Mouse (Mus musculus) spleen, adult 2 months (tissue): ENCODE measurements around the gene Gm17175. TPM values are rescaled to one million over a fixed set of nuclear protein-coding genes. Genes with fewer than 3 reads are reported as not detected.
"Not testable (repeated sequence)": the region's sequence is repeated elsewhere in the genome, so short reads cannot be mapped to it uniquely, and the experiment has no call there.

Experiments
- DNase-seq, 2 experiments: peaks; one replicate each; pipeline versions ENCODE4 v3.0.0 to v3.0.0-alpha.2; 2012 to 2021; ENCODE audit warnings: low spot score in 2 of 2, low read depth in 1 of 2
- H3K27ac ChIP-seq: fragments of 200-500 bp; 2 replicates; pipeline ENCODE4 v1.5.1; 2012; ENCODE audit warnings: low read length, inconsistent platforms; ENCODE audit not compliant: insufficient read depth
- H3K27me3 ChIP-seq: fragments of 200-500 bp; 2 replicates; pipeline ENCODE4 v1.6.1; 2012; ENCODE audit warnings: mild to moderate bottlenecking, moderate library complexity, low read length, inconsistent platforms; ENCODE audit not compliant: control insufficient read depth, insufficient read depth
- H3K36me3 ChIP-seq: fragments of 200-500 bp; 2 replicates; pipeline ENCODE4 v1.6.1; 2012; ENCODE audit warnings: mild to moderate bottlenecking, low read length, inconsistent platforms; ENCODE audit not compliant: control insufficient read depth, insufficient read depth
- H3K4me1 ChIP-seq: fragments of 200-500 bp; 2 replicates; pipeline ENCODE4 v1.6.1; 2011; ENCODE audit warnings: inconsistent platforms; ENCODE audit not compliant: control insufficient read depth, insufficient read depth, insufficient read length
- H3K4me3 ChIP-seq: fragments of 200-500 bp; 2 replicates; pipeline ENCODE4 v1.5.1; 2011; ENCODE audit warnings: mild to moderate bottlenecking, inconsistent platforms; ENCODE audit not compliant: insufficient read depth, insufficient read length; ENCODE audit errors: extremely low read depth
- CTCF ChIP-seq: fragments of 200-500 bp; IDR thresholded peaks from 2 replicates; pipeline ENCODE4 v1.5.1; 2011; ENCODE audit warnings: mild to moderate bottlenecking, inconsistent platforms; ENCODE audit not compliant: insufficient read depth, insufficient read length, insufficient replicate concordance; ENCODE audit errors: extremely low read depth
- POLR2A ChIP-seq: fragments of 200-500 bp; IDR thresholded peaks from 2 replicates; pipeline ENCODE4 v1.6.1; 2011; ENCODE audit warnings: low read depth, low read length, inconsistent platforms
- WGBS: fragments of 180-500 bp; shearing (Covaris S2); methylation state at CpG from one replicate; pipeline ENCODE4 v1.1.7; 2018; 5-methylcytosine and 5-hydroxymethylcytosine counted together
- polyA plus RNA-seq: library from polyadenylated mRNA; depleted of rRNA; stranded (reverse); fragments of >200 nt; gene quantifications from 2 replicates; pipeline ENCODE4 v1.2.3, GENCODE M21; 2012; rRNA removed

Gene Gm17175
- polyA plus RNA-seq = not detected in 2 replicates

- not testable (repeated sequence) for H3K36me3 ChIP-seq, H3K27me3 ChIP-seq
- 91% methylated on average over 2 of the region's 2 CpGs for WGBS
Observed at GRCm38 (mm10) chr14:51573963-51574362, at the start of gene Gm17175. Gene Gm17175, minus strand, starts transcription at chr14:51574063.

DNA sequence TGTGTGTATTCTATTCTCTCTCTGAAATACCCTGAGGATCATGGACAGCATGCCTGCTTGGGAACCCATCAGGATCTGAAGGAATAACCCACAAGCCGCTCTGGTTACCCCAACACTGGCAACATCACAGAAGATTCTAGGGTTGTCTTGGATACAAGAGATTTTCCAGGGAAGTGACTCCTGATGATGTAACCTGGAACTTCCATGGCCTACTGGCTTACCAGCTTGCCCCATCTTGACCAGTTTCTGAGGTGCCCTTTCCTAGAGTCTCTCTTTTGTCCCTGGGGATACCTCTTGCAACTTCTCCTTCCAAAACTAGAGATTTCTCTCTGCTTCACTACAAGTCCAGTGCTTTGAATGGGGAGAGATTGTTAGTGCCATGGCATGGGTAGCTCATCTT lies 37.3 kb upstream of the Gm17175 start, which contains the start of gene Gm17078:
Gene Gm17078 (minus strand): TSS at position 101 of the 400 bp plus-strand sequence.
- TF ChIP-seq CTCF (no peak), POLR2A (no peak)
- Histone ChIP-seq H3K4me3 (no peak within 1 kb of the TSS), H3K27me3 (no peaks in the 10 kb centered on the region), H3K27ac (no peak within 1 kb of the TSS), H3K36me3 (no peaks in the 10 kb centered on the region), H3K4me1 (no peaks in the 10 kb centered on the region)
- no peak for DNase-seq
- 81% methylated on average over 1 of the region's 1 CpGs for WGBS

More at GRCm38 (mm10) chr14:51573963-51574362, at the start of gene Gm17175:
- not testable (repeated sequence) for DNase-seq, H3K4me1 ChIP-seq, H3K27ac ChIP-seq, H3K4me3 ChIP-seq

DNA sequence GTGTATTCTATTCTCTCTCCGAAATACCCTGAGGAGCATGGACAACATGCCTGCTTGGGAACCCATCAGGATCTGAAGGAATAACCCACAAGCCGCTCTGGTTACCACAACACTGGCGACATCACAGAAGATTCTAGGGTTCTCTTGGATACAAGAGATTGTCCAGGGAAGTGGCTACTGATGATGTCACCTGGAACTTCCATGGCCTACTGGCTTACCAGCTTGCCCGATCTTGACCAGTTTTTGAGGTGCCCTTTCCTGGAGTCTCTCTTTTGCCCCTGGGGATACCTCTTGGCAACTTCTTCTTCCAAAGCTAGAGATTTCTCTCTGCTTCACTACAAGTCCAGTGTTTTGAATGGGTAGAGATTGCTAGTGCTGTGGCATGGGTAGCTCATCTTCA lies 18.2 kb upstream of the Gm17175 start, which contains the start of gene Gm17174:
Gene Gm17174 (minus strand): TSS at position 101 of the 400 bp plus-strand sequence.
- H3K4me1 ChIP-seq, H3K36me3 ChIP-seq, DNase-seq, H3K27me3 ChIP-seq, H3K4me3 ChIP-seq, H3K27ac ChIP-seq: not testable (repeated sequence)
- WGBS = 87% methylated on average over 4 of the region's 4 CpGs

- no peaks in the 10 kb centered on the region for H3K36me3 ChIP-seq
- no peak for TF ChIP-seq POLR2A
- no peak for TF ChIP-seq CTCF
- H3K4me1 ChIP-seq = no peaks in the 10 kb centered on the region
- H3K27me3 ChIP-seq = no peaks in the 10 kb centered on the region
- 93% methylated on average over 4 of the region's 4 CpGs for WGBS
- no peak within 1 kb of the TSS for H3K27ac ChIP-seq
- DNase-seq = no peak
- no peak within 1 kb of the TSS for H3K4me3 ChIP-seq
Observed at GRCm38 (mm10) chr14:51552490-51552889, 21.4 kb downstream of the Gm17175 start, which contains the start of gene Gm5622. Gene Gm5622, plus strand, starts transcription at chr14:51552790.

Other genes starting within 250 kb of the Gm17175 start
- not detected in 2 replicates for gene Gm7247, start 212.3 kb downstream of the Gm17175 start, polyA plus RNA-seq
- gene Vmn2r88, start 163.2 kb downstream of the Gm17175 start, polyA plus RNA-seq = not detected in 2 replicates
- not detected in 2 replicates for gene Vmn2r89, start 122.2 kb downstream of the Gm17175 start, polyA plus RNA-seq
- not detected in 2 replicates for gene Gm5622, start 21.3 kb downstream of the Gm17175 start, polyA plus RNA-seq
- gene Gm17174, start 18.1 kb upstream of the Gm17175 start, polyA plus RNA-seq = not detected in 2 replicates
- not detected in 2 replicates for gene Gm17078, start 37.2 kb upstream of the Gm17175 start, polyA plus RNA-seq
- gene Gm4181, start 61.6 kb upstream of the Gm17175 start, polyA plus RNA-seq = not detected in 2 replicates
- not detected in 2 replicates for gene Gm17079, start 121.4 kb upstream of the Gm17175 start, polyA plus RNA-seq
- gene Gm5800, start 143.1 kb upstream of the Gm17175 start, polyA plus RNA-seq = not detected in 2 replicates
- not detected in 2 replicates for gene Ang4, start 199.5 kb upstream of the Gm17175 start, polyA plus RNA-seq
- not detected in 2 replicates for gene AY358078, start 226.0 kb upstream of the Gm17175 start, polyA plus RNA-seq